In the genomic region with DNA sequence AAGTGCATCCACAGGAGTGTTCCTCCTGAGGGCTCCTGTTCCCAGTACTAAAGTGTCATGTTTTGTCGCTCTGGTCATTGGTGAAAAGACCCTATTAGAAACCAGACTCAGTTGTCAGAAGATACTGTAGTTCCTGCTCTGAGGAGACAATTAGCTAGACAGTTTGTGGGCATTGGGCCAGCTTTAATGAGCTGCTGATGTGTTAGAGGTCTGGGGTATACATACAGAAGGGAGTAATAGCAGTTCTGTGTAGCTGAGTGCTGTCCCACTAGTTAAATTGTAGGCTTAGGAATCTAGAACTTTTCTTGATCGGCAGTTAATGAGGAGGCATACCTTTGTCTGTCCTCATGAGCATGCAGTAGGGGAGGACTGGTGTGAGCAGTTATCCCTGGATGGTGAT, we compare ENCODE assay signal across 22 mouse cellular contexts. TPM values are rescaled to one million over a fixed set of nuclear protein-coding genes. Genes with fewer than 3 reads are reported as not detected.
DNase-seq lines count a peak whose midpoint lies in the region; ATAC-seq and TF ChIP-seq lines count a peak whose summit lies in the region.
"Had no signal": no experiment of that assay in that cellular context is flagged by ENCODE, and none has a peak within 500 bp of the region (broad histone marks: within the 10 kb centered on the region; RNA-seq: fewer than 3 reads in every experiment).

No protein-coding gene starts in this region.

- peaks cover 68% of the 10 kb centered on the region for H3K36me3 ChIP-seq in embryonic facial prominence, embryonic 14.5 days (ENCODE audit: control insufficient read depth, insufficient read depth, low read length)
- peaks cover 93% of the 10 kb centered on the region for H3K36me3 ChIP-seq in embryonic facial prominence, embryonic 10.5 days (replicated peaks)
- peaks cover 75% of the 10 kb centered on the region for H3K36me3 ChIP-seq in heart, embryonic 13.5 days
- H3K36me3 ChIP-seq in heart, embryonic 10.5 days: peaks cover 73% of the 10 kb centered on the region
- peaks cover 68% of the 10 kb centered on the region for H3K36me3 ChIP-seq in lung, embryonic 14.5 days (ENCODE audit: insufficient read depth)
- peaks cover 12% of the 10 kb centered on the region; the same call in 1 of the 2 replicates for H3K36me3 ChIP-seq in lung, postnatal 0 days (ENCODE audit: insufficient read depth, low read length)

- H3K27me3 ChIP-seq in embryonic facial prominence, embryonic 14.5 days (replicated peaks; ENCODE audit: control insufficient read depth, insufficient read depth, low read length): no peaks in the 10 kb centered on the region
- H3K27me3 ChIP-seq in embryonic facial prominence, embryonic 10.5 days (replicated peaks; ENCODE audit: low read depth, poor library complexity, severe bottlenecking): no peaks in the 10 kb centered on the region
- no peaks in the 10 kb centered on the region for H3K27me3 ChIP-seq in heart, embryonic 13.5 days (replicated peaks)
- no peaks in the 10 kb centered on the region for H3K27me3 ChIP-seq in heart, embryonic 10.5 days (ENCODE audit: insufficient read depth, poor library complexity, severe bottlenecking)
- H3K27me3 ChIP-seq in lung, embryonic 14.5 days (ENCODE audit: insufficient read depth, low read length): no peaks in the 10 kb centered on the region
- no peaks in the 10 kb centered on the region for H3K27me3 ChIP-seq in lung, postnatal 0 days (replicated peaks; ENCODE audit: insufficient read depth, low read length)
- H3K27me3 ChIP-seq: embryonic facial prominence, embryonic 13.5 days; heart, embryonic 15.5 days; intestine, embryonic 15.5 days had no signal

- H3K4me2 ChIP-seq in embryonic facial prominence, embryonic 14.5 days (ENCODE audit: low read depth, low read length): no peak overlapping the region
- no peak overlapping the region for H3K4me2 ChIP-seq in heart, embryonic 13.5 days
- H3K4me2 ChIP-seq in lung, embryonic 14.5 days: no peak overlapping the region
- no peak overlapping the region for H3K4me2 ChIP-seq in lung, postnatal 0 days (replicated peaks; ENCODE audit: low read depth, low read length)
- H3K4me2 ChIP-seq: embryonic facial prominence, embryonic 13.5 days; heart, embryonic 15.5 days; intestine, embryonic 15.5 days had no signal

- H3K27ac ChIP-seq in embryonic facial prominence, embryonic 14.5 days (replicated peaks; ENCODE audit: low read depth, low read length): no peak overlapping the region
- no peak overlapping the region for H3K27ac ChIP-seq in embryonic facial prominence, embryonic 10.5 days (replicated peaks)
- H3K27ac ChIP-seq in heart, embryonic 13.5 days (replicated peaks): 0 out of 2 replicates have a peak overlapping the region, but pooled peaks have one; percentile 12
- H3K27ac ChIP-seq in heart, embryonic 10.5 days: no peak overlapping the region
- H3K27ac ChIP-seq in lung, embryonic 14.5 days (ENCODE audit: low read depth): no peak overlapping the region
- H3K27ac ChIP-seq in lung, postnatal 0 days (ENCODE audit: low read length): no peak overlapping the region
- H3K27ac ChIP-seq: embryonic facial prominence, embryonic 13.5 days; heart, embryonic 15.5 days; hindbrain, embryonic 10.5 days; intestine, embryonic 15.5 days had no signal

- intact Hi-C loops in gastrocnemius, postnatal 36 days (cut with DNase I): no loop called here

- TF ChIP-seq CTCF in lung, embryonic 14.5 days (IDR thresholded peaks at IDR 0.05; ENCODE audit: low read depth): no peak
- no peak for TF ChIP-seq CTCF in lung, postnatal 0 days (IDR thresholded peaks at IDR 0.05)

- H3K4me3 ChIP-seq in embryonic facial prominence, embryonic 14.5 days (ENCODE audit: low read depth, low read length): no peak overlapping the region
- H3K4me3 ChIP-seq in embryonic facial prominence, embryonic 10.5 days: no peak overlapping the region
- no peak overlapping the region for H3K4me3 ChIP-seq in heart, embryonic 13.5 days
- H3K4me3 ChIP-seq in heart, embryonic 10.5 days: no peak overlapping the region
- no peak overlapping the region for H3K4me3 ChIP-seq in lung, embryonic 14.5 days (ENCODE audit: low read depth, low read length)
- H3K4me3 ChIP-seq in lung, postnatal 0 days (ENCODE audit: low read depth, low read length): no peak overlapping the region
- H3K4me3 ChIP-seq: embryonic facial prominence, embryonic 13.5 days; heart, embryonic 15.5 days; hindbrain, embryonic 10.5 days; intestine, embryonic 15.5 days had no signal

- no peak for ATAC-seq in embryonic facial prominence, embryonic 14.5 days (ENCODE audit: low read depth)
- ATAC-seq in heart, embryonic 13.5 days (ENCODE audit: extremely low read depth, insufficient number of reproducible peaks, low FRiP score, low TSS enrichment): no peak
- no peak for ATAC-seq in lung, embryonic 14.5 days (ENCODE audit: insufficient read depth)
- ATAC-seq in lung, postnatal 0 days: no peak
- ATAC-seq: CD4-positive, CD25-positive, alpha-beta regulatory T cell, adult 4 months; intestine, embryonic 15.5 days had no signal

- H3K9me3 ChIP-seq in embryonic facial prominence, embryonic 14.5 days (ENCODE audit: control insufficient read depth, low read length): 0 out of 2 replicates have a peak, but pooled peaks cover 2% of the 10 kb centered on the region
- no peaks in the 10 kb centered on the region for H3K9me3 ChIP-seq in embryonic facial prominence, embryonic 10.5 days
- H3K9me3 ChIP-seq in heart, embryonic 13.5 days: no peaks in the 10 kb centered on the region
- no peaks in the 10 kb centered on the region for H3K9me3 ChIP-seq in heart, embryonic 10.5 days
- H3K9me3 ChIP-seq in lung, embryonic 14.5 days (ENCODE audit: low read depth, low read length): no peaks in the 10 kb centered on the region
- no peaks in the 10 kb centered on the region for H3K9me3 ChIP-seq in lung, postnatal 0 days (ENCODE audit: low read length)
- H3K9me3 ChIP-seq: embryonic facial prominence, embryonic 13.5 days; G1E; heart, embryonic 15.5 days; hindbrain, embryonic 10.5 days; intestine, embryonic 15.5 days had no signal

- H3K4me1 ChIP-seq in embryonic facial prominence, embryonic 14.5 days (ENCODE audit: control insufficient read depth, insufficient read depth, low read length): no peaks in the 10 kb centered on the region
- H3K4me1 ChIP-seq in embryonic facial prominence, embryonic 10.5 days: no peaks in the 10 kb centered on the region
- peaks cover 11% of the 10 kb centered on the region for H3K4me1 ChIP-seq in heart, embryonic 13.5 days
- H3K4me1 ChIP-seq in heart, embryonic 10.5 days: no peaks in the 10 kb centered on the region
- no peaks in the 10 kb centered on the region for H3K4me1 ChIP-seq in lung, embryonic 14.5 days (ENCODE audit: insufficient read depth)
- no peaks in the 10 kb centered on the region for H3K4me1 ChIP-seq in lung, postnatal 0 days (ENCODE audit: insufficient read depth, low read depth, low read length)
- H3K4me1 ChIP-seq: hindbrain, embryonic 10.5 days; intestine, embryonic 15.5 days had no signal

- peak; percentile 2 for DNase-seq in embryonic facial prominence, embryonic 14.5 days (ENCODE audit: low spot score)
- DNase-seq in embryonic facial prominence, embryonic 10.5 days (ENCODE audit: low spot score): no peak
- DNase-seq in heart, embryonic 10.5 days (ENCODE audit: low spot score): no peak
- DNase-seq in lung, embryonic 14.5 days: peak; percentile 19
- DNase-seq in lung, postnatal 0 days (ENCODE audit: low spot score): no peak
- DNase-seq in Muller cell, postnatal 12 days (ENCODE audit: inconsistent ontology term): peak; percentile 4
- DNase-seq in gastrocnemius, postnatal 36 days: no peak
- DNase-seq: adrenal gland, postnatal 10 days; B cell, adult 2 months; cerebellum, adult 11-12 months; cerebellum, adult 9-10 months; cerebellum, postnatal 25 days; gastrocnemius, postnatal 14 days; heart, postnatal 14 days; kidney, adult 2 months had no signal

- 80% methylated on average over 2 of the region's 2 CpGs for WGBS in embryonic facial prominence, embryonic 14.5 days
- WGBS in embryonic facial prominence, embryonic 10.5 days: 91% methylated on average over 2 of the region's 2 CpGs
- 62% methylated on average over 2 of the region's 2 CpGs for WGBS in heart, embryonic 13.5 days
- WGBS in heart, embryonic 10.5 days: 89% methylated on average over 2 of the region's 2 CpGs
- 83% methylated on average over 2 of the region's 2 CpGs for WGBS in lung, embryonic 14.5 days
- 93% methylated on average over 2 of the region's 2 CpGs for WGBS in lung, postnatal 0 days

- no peak for TF ChIP-seq EP300 in lung, postnatal 0 days (IDR thresholded peaks at IDR 0.05)

- no peak overlapping the region for H3K9ac ChIP-seq in embryonic facial prominence, embryonic 14.5 days (ENCODE audit: low read depth, low read length)
- no peak overlapping the region for H3K9ac ChIP-seq in heart, embryonic 13.5 days
- no peak overlapping the region for H3K9ac ChIP-seq in lung, embryonic 14.5 days
- no peak overlapping the region for H3K9ac ChIP-seq in lung, postnatal 0 days (replicated peaks; ENCODE audit: low read depth)
- H3K9ac ChIP-seq: embryonic facial prominence, embryonic 13.5 days; heart, embryonic 15.5 days; intestine, embryonic 15.5 days had no signal

RNA-seq across cellular contexts. Expression of a gene that starts 11.0 kb away (rescaled TPM):
- polyA plus RNA-seq in embryonic facial prominence, embryonic 14.5 days (2014; fragmentation: Nextera tagmentation; extraction: Ambion mirVana): 9.0 and 10.7 TPM in 2 replicates
- 10.6 and 11.8 TPM in 2 replicates for polyA plus RNA-seq in embryonic facial prominence, embryonic 10.5 days (2016; fragmentation: Nextera tagmentation; extraction: Ambion mirVana)
- 5.3 and 5.6 TPM in 2 replicates for polyA plus RNA-seq in heart, embryonic 13.5 days (2015; fragmentation: Nextera tagmentation; extraction: Ambion mirVana)
- 6.0 and 8.2 TPM in 2 replicates for polyA plus RNA-seq in heart, embryonic 10.5 days (2016; fragmentation: Nextera tagmentation; extraction: Ambion mirVana)
- 11.6 and 11.7 TPM in 2 replicates for polyA plus RNA-seq in lung, embryonic 14.5 days (2014; fragmentation: Nextera tagmentation; extraction: Ambion mirVana)
- polyA plus RNA-seq in lung, postnatal 0 days (2015; fragmentation: Nextera tagmentation; extraction: Ambion mirVana): 5.8 and 7.1 TPM in 2 replicates
- 10 to 100 TPM; 18.1 to 19.7 TPM for total RNA-seq in gastrocnemius, postnatal 36 days (2021)

RNA-seq across cellular contexts. Expression of a gene that starts 19.7 kb away (rescaled TPM):
- 1.9 and 2.2 TPM in 2 replicates for polyA plus RNA-seq in embryonic facial prominence, embryonic 14.5 days (2014; fragmentation: Nextera tagmentation; extraction: Ambion mirVana)
- 6.5 and 7.3 TPM in 2 replicates for polyA plus RNA-seq in embryonic facial prominence, embryonic 10.5 days (2016; fragmentation: Nextera tagmentation; extraction: Ambion mirVana)
- polyA plus RNA-seq in heart, embryonic 13.5 days (2015; fragmentation: Nextera tagmentation; extraction: Ambion mirVana): 1.7 and 3.2 TPM in 2 replicates
- 3.4 and 4.2 TPM in 2 replicates for polyA plus RNA-seq in heart, embryonic 10.5 days (2016; fragmentation: Nextera tagmentation; extraction: Ambion mirVana)
- 3.5 and 3.8 TPM in 2 replicates for polyA plus RNA-seq in lung, embryonic 14.5 days (2014; fragmentation: Nextera tagmentation; extraction: Ambion mirVana)
- polyA plus RNA-seq in lung, postnatal 0 days (2015; fragmentation: Nextera tagmentation; extraction: Ambion mirVana): 0.39 and 0.98 TPM in 2 replicates
- 1 to 10 TPM; 1.3 to 4.6 TPM for total RNA-seq in gastrocnemius, postnatal 36 days (2021)
- polyA plus RNA-seq: G1E had no signal

Comparison
In these comparisons a context has a peak if more than half of its experiments do, and no peak if none do; other contexts are left out.
1. DNase-seq: peak in embryonic facial prominence, embryonic 14.5 days (single experiment), lung, embryonic 14.5 days (single experiment) and Muller cell, postnatal 12 days (single experiment); none in embryonic facial prominence, embryonic 10.5 days (single experiment), heart, embryonic 10.5 days (single experiment), lung, postnatal 0 days (single experiment) and gastrocnemius, postnatal 36 days (0 of 2).